Mouse (Mus musculus) CD4-positive naive resting alpha-beta T cell, adult 76 days (primary cell): ENCODE data around the gene Tbc1d13. TPM values are rescaled to one million over a fixed set of nuclear protein-coding genes. Genes with fewer than 3 reads are reported as not detected.

ENCODE experiments used
- total RNA-seq: library from RNA; stranded (reverse); gene quantifications from one replicate; pipeline ENCODE4 v1.2.4, GENCODE M21; 2023

Gene Tbc1d13
- total RNA-seq, result 30.3 TPM

GRCm38 (mm10) chr2:30133613-30134377 is at the start of gene Tbc1d13:
Gene Tbc1d13 (plus strand): TSS chr2:30133746.

GRCm38 (mm10) chr2:30093471-30094207 is 39.9 kb upstream of the Tbc1d13 start, which contains the start of gene Zdhhc12:
Gene Zdhhc12 (minus strand): TSS chr2:30093648.

GRCm38 (mm10) chr2:30124472-30125274 is 8.9 kb upstream of the Tbc1d13 start, which contains the start of gene Zer1:
Gene Zer1 (minus strand): TSS chr2:30124585.

GRCm38 (mm10) chr2:30171371-30171996 is 37.9 kb downstream of the Tbc1d13 start, which contains the start of gene Endog:
Gene Endog (plus strand): TSS chr2:30171493.

GRCm38 (mm10) chr2:30177700-30178675 is 44.4 kb downstream of the Tbc1d13 start, which contains the start of gene Spout1:
Gene Spout1 (minus strand): TSS chr2:30178459.

Other genes starting within 250 kb of the Tbc1d13 start
- gene Odf2, start 244.5 kb upstream of the Tbc1d13 start, total RNA-seq, result 82.2 TPM
- gene Gle1, start 198.3 kb upstream of the Tbc1d13 start, total RNA-seq, result 78.1 TPM
- gene Sptan1, start 168.2 kb upstream of the Tbc1d13 start, total RNA-seq, result 284 TPM
- gene Wdr34, start 84.9 kb upstream of the Tbc1d13 start, total RNA-seq, result 0.73 TPM
- gene Set, start 76.4 kb upstream of the Tbc1d13 start, total RNA-seq, result 207 TPM
- 0.67 TPM for gene Pkn3, start 56.1 kb upstream of the Tbc1d13 start, total RNA-seq
- 10.0 TPM for gene Zdhhc12, start 40.1 kb upstream of the Tbc1d13 start, total RNA-seq
- gene Zer1, start 9.2 kb upstream of the Tbc1d13 start, total RNA-seq, result 81.2 TPM
- gene Endog, start 37.7 kb downstream of the Tbc1d13 start, total RNA-seq, result 13.2 TPM
- gene Spout1, start 44.7 kb downstream of the Tbc1d13 start, total RNA-seq, result 19.0 TPM
- 12.2 TPM for gene Kyat1, start 72.1 kb downstream of the Tbc1d13 start, total RNA-seq
- gene Lrrc8a, start 104.0 kb downstream of the Tbc1d13 start, total RNA-seq, result 64.4 TPM
- gene Gm28035, start 106.8 kb downstream of the Tbc1d13 start, total RNA-seq, result 6.5 TPM
- gene Phyhd1, start 132.5 kb downstream of the Tbc1d13 start, total RNA-seq, result 11.6 TPM
- gene Gm28038, start 147.3 kb downstream of the Tbc1d13 start, total RNA-seq, result not detected
- 9.9 TPM for gene Dolk, start 152.6 kb downstream of the Tbc1d13 start, total RNA-seq
- 48.7 TPM for gene Nup188, start 152.7 kb downstream of the Tbc1d13 start, total RNA-seq
- gene Sh3glb2, start 225.6 kb downstream of the Tbc1d13 start, total RNA-seq, result 78.6 TPM
- 10.7 TPM for gene Miga2, start 230.5 kb downstream of the Tbc1d13 start, total RNA-seq